Mouse (Mus musculus) testis, adult 2 months (tissue): ENCODE results near the gene Pfdn5.

Experiments used
- CTCF ChIP-seq: fragments of 200-500 bp; IDR thresholded peaks from 2 replicates; pipeline ENCODE4 v1.5.1; 2012; ENCODE audit warnings: low read depth, mild to moderate bottlenecking, inconsistent platforms, low read length, moderate library complexity; ENCODE audit not compliant: control insufficient read depth, insufficient read depth, insufficient replicate concordance
- POLR2A ChIP-seq: fragments of 200-500 bp; IDR thresholded peaks from 2 replicates; pipeline ENCODE4 v1.6.1; 2012; ENCODE audit warnings: low read depth, mild to moderate bottlenecking, inconsistent platforms, low read length, moderate library complexity; ENCODE audit not compliant: control insufficient read depth

GRCm38 (mm10) chr15:102296368-102297006, 29.4 kb upstream of the Pfdn5 start:
- TF ChIP-seq POLR2A: no peak
- TF ChIP-seq CTCF: no peak
